Mouse (Mus musculus): ENCODE data around the gene Klhdc9.
"Not testable (repeated sequence)": the region's sequence is repeated elsewhere in the genome, so short reads cannot be mapped to it uniquely, and the experiment has no call there.

Gene Klhdc9

DNA sequence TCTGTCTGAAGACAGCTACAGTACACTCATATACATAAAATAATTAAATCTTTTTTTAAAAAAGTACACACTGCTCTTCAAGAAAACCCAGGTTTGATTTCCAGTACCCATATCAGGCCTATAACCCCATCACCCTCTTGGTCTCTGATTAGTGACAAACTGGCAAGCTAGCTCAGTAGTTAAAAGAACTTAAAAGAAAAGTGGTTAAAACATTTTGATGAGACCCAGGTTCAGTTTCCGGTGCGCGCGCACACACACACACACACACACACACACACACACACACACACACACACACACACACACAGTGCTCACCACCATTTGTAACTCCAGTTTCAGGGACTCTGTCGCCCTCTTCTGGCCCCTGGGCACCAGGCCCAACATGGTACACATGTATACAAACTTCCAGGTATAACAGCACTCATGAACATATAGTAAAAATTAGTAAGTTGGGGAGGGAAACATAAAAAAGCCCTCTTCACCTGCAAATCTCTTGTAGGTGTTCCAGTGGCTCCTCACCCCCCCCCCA lies 4.7 kb downstream of the Klhdc9 start:
- no peak for DNase-seq

DNA sequence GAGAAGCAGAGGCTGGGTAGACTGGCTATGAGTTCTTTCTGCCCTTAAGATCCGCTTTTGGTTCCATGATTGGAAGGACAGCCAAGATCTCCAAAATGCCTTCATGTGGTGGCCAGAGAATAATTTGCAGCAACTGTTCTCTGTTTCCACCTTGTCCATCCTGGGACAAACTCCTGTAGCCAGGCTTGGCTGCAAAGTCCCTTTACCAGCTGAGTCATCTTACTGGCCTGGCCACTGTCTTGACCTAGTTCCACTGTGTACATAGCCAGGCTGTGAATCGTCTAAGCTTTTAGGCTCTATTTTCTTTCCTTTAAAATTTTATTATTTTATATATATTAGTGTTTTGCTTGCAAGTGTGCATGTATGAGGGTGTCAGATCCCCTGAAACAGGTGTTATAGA lies 11.4 kb downstream of the Klhdc9 start:
- no peak for DNase-seq

DNA sequence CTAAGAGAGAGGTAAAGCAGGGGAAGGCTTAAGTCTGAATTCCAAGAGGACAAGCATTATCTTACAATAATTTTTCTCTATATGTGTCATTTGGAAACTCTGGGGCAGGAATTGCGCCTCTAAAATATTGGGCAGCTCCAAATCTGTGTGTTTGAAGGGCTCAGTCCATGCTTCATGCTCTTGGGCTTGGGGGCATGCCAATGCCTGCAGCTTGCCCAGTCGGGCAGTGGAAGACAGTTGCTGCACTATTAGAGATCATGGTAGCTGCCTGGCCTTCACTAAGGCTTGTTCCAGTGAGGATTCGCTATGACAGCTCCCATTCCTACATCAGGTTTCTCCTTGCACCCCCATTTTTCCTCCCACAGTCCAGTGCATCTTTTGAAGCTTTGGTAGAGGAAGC lies 11.9 kb downstream of the Klhdc9 start:
- no peak for DNase-seq

DNA sequence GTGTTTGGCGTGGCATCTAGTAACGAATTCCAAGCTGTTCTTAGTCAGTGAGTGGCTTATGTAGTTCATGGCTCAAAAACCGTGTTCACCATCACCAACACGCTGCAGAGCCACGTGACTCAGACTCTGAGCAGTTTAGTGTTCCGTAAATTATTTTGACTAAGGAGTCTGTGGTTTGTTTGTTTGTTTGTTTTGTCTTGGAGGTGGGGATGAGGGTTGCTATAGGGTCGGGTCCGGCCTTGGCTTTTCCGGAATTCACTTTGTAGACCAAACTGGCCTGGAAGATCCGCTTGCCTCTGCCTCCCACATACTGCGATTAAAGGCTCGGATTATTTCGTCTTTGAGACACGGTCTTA lies 14.5 kb downstream of the Klhdc9 start:
- DNase-seq: no peak

DNA sequence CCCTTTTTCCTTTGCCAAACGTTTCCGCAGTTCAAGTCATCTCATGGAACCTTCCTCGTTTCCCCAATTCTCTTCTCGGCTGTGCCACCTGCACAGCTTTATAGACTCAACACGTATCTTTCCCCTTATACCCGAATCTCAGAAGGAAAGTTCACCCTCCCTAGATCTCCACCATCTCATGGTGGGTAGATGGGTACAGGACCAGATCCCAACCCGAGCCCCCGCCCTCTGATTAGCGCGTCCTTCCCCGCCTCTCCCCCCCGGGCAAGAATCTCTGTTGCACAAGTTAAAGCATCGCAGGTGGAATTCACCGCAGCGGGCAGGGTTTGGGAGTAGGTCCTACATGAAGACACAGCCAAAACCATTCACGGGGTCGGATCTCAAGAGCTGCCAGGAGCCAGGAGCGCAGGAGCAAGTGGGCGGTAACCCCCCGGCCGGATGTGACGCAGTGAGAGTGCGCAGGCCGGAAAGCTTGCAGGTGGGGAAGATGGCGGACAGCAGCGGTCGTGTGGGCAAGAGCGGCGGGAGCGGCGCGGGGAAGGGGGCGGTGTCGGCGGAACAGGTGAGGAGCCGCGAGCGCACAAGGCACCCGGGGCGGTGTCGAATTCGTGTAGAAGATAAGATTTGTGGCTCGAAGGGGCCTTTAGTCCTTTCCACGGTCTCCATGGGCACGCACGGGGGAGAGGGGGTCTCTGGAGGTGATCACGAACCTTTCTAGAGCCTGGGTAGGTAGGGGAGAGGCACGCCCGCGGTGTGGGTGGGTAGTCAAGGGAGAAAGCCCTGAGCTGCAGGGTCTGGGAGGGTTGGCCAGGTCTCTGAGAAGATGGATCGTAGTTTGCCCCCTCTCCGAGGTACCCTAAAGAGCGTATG lies 15.1 kb downstream of the Klhdc9 start, which contains the start of the genes Nit1 and Pfdn2:
TSS of gene Nit1 (minus strand) at position 422 of the 870 bp plus-strand sequence.
TSS of gene Pfdn2 (plus strand) at position 446 of the 870 bp plus-strand sequence.
- DNase-seq: peak; percentile 94

DNA sequence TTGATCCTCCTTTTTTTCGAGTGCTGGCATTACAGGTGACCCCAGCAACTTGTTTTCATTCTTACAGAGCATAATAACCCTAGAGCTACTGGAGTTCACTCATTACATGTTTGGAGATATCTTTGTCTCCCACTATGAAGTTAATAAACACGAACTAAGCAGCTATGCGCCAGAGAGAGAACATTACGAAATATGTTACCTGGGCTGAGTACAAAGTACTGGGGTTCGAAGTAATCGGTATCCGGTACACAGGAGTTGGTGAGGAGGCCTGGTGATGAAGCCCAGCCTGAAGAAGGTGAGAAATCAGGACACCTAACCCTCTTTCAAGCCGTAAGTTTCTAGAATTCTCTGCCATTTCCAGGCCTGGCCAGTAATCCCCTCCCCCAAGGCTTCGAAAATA lies 15.9 kb downstream of the Klhdc9 start:
- no peak for DNase-seq

DNA sequence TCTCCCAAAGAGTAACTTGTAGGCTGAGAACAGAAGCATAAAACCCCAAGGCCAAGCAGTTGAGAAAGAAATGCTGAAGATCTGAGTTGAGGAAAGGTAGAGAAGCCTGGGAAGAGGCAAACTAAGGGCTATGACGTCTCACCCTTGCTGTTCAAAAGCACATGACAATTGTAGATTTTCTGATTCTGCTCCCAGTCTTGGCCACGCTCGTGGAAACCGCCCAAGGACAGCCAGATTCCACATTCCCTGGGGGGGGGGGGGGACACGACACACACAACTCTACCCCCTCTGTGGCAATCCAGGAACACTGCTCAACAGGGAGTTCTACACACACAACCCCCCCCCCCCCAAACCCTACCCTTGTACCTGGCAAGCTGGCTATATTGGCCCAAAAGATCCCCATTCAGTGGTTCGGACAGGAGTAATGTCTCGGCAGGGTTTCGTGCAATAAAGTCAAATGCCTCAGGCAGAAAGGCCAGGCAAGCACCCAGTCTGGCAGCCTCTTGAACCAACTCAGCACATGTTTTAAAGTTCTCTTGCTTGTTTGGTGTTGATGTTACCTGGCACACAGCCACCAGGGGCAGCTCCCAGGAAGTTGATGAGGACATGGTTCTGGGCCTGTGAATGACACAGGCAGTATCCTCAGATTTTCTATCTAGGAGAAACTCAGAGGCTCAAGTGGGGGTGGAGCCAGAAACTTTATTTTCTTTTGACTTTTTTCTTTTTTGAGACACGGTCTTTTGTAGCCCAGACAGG lies 16.5 kb downstream of the Klhdc9 start:
- no peak for DNase-seq

DNA sequence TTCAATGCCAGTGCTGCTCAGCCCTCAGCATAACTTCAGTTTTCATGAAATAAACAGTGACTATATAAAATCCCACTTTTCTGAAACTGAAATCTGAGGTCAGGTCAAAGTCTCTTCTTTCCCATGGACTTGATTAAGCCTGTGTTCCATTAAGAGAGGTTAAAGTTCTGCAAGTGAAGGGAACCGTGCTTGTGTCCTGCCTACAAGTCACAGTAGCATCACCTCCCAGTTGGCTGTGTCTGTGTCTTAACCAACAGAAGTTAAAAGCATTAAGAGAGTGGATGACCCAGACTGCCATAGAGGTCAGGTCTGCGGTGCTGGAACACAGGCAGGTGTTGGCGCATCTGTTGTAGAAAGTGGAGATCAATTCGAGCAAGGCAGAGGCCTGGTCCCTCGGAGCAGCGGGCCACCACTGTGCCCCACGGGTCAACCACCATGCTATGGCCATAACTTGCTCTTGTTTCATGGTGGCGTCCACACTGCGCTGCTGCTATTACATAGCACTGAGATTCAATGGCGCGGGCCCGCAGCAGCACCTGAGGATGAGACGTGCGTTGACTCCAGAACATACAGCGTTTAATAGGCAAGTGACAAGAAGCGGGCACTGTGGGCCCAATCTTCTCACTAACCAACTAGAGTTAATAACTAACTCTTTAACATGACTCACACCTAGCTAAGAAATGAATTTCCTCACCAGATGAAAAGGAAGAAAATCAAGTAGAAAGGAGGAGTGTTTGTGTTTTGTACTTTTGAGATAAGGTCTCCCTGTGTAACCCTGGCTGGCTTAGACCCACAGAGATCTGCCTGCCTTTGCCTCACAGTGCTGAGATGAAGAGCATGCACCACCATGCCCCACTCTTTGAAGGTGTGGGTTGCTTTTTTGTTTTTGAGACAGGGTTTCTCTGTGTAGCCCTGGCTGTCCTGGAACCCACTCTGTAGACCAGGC lies 18.1 kb downstream of the Klhdc9 start:
- no peak for DNase-seq

DNA sequence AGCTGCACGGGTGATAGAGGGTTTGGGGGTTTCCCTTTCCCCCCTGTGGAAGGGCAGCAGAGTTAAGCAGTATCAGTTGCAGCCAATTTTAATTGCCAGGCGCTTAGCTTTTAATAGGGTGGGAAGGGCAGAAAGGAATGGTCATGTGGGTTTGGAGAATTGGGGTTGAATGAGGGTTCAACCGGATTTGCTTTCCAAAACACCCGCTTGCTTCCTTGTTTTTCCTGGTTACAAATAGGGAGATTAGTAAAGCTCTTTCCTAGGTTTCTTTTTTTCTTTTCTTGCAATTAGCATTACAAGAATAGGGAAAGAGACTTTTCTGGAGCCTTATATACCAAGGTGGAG lies 30.4 kb downstream of the Klhdc9 start:
- no peak for DNase-seq

DNA sequence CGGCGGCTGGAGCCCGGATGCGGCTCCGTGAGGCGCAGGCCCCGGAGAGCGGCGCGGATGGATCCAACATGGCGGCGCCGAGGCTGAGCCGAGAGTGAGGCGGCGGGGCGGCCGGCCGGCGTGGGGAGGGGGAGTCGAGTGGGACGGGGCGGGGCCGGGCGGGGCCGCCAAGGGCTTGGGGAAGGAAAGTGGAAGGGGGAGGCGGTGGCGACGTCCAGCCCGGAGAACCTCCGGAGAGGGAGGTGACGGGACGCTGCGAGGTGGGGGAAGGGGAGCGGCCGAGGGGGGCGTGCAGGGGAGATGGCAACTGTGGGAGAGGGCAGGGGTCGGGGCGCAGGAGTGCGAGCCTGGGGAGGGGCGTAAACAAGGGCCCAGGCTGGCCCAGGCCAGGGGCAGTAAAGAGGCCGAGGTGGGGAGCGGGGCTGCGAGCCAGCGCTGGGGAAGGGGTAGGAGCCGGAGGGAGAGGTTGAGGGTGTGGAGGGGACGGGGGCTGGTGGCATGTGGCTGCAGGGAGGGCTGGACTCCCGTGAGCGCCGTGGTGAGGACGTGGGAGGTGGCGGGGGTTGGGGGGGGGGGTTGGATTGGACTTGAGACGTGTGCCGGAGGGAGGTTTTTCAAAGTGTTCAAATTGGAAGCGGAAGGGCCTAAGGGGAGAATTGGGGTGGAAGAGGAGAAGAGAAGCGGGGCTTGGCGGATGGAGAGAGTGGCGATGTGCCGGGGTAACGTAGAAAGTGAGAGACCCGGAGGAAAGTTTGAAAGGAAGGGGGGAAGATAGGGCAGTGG lies 31.0 kb downstream of the Klhdc9 start:
- DNase-seq: no peak

DNA sequence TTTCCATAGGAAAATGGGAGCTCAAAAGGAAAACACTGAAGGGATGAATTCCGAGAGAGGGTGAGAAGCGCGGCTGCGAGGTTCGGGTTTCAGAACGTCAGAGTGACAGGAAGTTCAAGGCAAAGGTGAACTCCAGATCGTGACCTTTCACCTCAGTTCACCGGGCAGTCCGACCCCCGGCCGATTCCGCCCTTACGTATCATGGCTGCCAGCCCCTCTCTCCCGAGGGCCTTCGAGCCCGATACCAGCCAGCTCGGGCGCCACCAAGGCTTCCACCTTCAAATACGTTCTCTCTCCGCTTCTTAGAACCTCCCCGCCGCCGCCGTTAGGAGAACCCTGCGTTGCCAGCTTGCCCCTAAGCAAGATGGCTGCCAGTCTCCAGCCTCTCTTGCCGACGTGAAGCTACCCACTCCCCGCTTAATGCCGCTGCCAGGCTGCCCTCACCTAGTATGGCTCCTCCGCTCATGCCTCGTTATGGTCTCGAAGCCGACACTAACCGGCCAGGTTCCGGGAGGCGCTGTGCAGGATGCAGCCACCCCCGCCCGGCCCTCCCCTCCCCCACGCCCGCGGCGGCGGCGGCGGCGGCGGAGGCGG lies 31.7 kb downstream of the Klhdc9 start, which contains the start of gene Dedd:
TSS of gene Dedd (plus strand) at position 307 of the 594 bp plus-strand sequence.
- peak; percentile 94 for DNase-seq

DNA sequence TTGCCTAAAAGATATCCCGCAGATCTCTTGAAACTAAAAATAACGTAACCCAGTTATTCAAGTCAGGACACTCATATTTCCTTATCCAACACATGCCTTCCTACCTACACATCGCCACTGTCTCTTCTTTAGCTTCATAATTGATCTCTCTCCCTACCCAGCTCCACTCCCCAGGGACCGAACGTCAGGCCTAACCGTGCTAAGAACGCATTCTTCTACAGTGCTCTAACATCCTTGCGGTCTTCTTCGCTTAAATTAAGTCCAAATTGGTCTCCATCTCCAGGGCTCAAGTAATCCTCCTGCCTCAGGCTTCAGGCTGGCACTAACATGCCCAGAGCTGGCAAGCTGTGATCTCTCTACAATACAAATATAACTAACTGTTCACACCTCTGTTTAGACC lies 32.4 kb downstream of the Klhdc9 start:
- no peak for DNase-seq

DNA sequence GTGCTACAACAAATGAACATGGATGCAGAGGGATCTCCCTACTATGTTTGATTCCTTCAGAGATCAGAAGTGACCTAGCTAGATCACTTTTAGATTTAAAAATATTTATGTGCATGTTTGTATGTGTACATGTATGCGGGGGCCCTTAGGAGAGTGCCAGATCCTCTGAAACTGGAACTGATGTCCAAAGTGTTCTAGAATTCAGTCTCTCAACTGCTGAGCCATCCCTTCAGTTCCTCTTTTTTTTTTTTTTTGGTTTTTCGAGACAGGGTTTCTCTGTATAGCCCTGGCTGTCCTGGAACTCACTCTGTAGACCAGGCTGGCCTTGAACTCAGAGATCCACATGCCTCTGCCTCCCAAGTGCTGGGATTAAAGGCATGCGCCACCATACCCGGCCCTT lies 34.0 kb downstream of the Klhdc9 start:
- DNase-seq: not testable (repeated sequence)

DNA sequence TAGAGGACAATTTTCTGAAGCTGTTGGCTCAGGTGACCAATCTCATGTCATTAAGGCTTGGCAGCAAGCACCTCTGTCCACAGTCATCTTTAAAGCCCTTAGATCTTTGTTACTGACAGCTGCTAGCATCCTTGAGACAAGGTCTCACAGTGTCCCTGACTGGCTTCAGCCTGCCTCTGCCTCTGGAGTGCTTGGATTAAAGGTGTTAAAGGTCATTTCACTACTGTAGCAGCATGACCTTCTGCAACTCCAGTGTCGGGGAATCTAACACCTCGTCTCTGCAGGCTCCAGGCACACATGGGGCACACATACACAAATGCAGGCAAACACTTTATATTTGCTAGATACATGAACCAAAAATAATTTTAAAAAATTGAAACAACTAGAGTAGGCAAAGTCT lies 35.0 kb downstream of the Klhdc9 start:
- no peak for DNase-seq

DNA sequence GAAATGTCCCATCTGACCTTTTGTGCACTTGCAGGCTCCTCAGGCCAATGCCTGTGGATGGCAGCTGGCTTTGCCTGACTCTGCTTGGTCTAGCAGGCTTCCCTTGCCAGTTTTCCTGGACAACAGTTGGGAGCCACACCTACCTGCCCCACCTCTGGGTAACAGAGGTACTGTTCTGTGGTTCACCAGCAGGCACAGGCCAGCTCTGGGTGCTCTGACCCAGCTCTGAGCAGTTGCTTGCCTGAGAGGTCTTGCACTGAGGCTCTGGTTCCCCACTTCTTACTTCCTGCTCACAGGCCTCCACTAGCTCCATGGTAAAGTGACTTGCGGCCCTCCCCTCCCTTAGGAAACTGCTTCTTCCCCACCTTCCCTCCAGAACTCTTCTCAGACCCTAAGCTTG lies 38.6 kb downstream of the Klhdc9 start:
- no peak for DNase-seq

DNA sequence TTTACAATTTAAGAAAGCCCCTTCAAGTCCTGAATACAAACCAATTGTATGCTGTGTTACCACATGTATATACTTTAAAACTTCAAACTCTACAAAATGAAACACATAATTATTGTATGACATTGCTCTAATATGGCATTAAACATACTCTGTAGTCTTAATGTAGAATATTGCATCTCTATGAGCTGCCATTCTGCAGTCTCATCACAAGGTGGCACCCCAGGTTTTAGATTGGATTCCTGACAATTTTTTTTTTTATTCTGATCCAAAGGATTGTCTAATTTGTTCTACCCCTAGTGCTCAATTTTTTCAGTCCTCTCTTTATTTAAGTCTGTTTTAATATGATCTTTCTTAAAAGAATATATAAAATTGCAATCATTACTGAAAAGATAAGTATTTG lies 39.2 kb downstream of the Klhdc9 start:
- DNase-seq: no peak

DNA sequence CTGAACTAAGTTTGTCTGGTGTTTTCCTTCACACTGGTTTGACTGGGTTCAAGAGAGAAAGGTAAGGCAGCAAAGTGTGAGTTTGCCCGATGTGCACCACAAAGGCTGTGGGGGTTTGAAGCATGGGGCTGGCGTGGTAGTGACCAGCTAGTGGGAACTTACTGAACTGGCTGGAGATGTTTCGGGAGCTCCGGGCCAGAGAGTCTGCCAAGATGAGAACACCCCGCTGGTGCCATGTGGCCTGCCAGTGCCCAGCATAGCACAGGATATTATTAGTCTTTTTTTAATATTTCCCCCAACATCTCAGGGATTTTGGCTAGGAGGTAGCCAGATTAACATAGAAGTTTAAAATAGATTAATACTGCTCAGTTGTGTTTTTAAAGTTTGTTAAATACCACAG lies 40.4 kb downstream of the Klhdc9 start:
- no peak for DNase-seq

DNA sequence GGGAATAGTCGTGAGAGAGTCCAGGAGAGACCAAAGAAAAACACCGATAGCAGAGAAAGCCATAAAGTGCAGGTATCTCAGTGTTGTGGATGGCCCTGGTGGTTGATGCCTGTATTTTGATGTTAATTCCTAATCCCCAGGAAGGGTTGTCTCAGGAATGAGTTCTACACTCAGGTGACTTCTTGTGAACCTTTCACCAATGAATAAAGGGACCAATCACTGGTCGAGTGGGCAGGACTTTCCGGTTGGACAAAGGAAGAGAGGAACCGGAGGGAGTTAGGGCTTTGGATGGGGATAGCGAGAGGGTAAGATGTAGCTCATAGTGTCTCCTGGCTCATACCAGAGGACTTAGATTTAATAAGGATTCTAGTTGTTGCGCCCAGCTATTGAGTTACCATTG lies 40.9 kb downstream of the Klhdc9 start:
- DNase-seq: no peak

DNA sequence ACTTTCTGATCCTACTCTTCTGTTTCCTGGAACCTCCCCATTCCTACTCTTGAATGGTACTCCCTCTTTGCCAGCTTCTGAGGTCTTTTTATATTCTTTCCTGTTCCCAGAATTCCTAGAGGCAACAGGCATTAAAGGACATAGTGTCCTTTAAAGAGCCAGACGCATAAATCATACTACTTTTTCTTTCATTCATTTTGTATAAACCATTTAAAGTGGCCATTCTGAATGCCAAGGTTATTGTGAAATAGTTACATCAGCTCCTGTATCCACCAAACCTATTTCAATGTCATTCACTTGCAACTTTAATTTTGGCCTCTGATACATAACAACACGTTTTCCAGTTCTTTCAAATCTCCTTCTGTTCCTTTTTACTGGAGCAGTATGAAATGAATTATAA lies 51.3 kb downstream of the Klhdc9 start:
- no peak for DNase-seq
